Mouse (Mus musculus) G1E (cell line): ENCODE results near the gene Kcnk5. TPM values are rescaled to one million over a fixed set of nuclear protein-coding genes. Genes with fewer than 3 reads are reported as not detected.

Source experiments
- ATAC-seq: 2 replicates; pipeline ENCODE4 v1.8.0; 2016; ENCODE audit warnings: mild to moderate bottlenecking; ENCODE audit not compliant: insufficient number of reproducible peaks, poor library complexity, low FRiP score, severe bottlenecking; ENCODE audit errors: extremely low read depth
- DNase-seq: peaks from one replicate; pipeline ENCODE4 v3.0.0; 2012; ENCODE audit warnings: low spot score
- H3K27me3 ChIP-seq: 2 replicates; pipeline ENCODE4 v1.6.1; 2012; ENCODE audit warnings: mild to moderate bottlenecking, low read length, inconsistent platforms; ENCODE audit not compliant: insufficient read depth
- H3K36me3 ChIP-seq: replicated peaks from 2 replicates; pipeline ENCODE3; 2012; ENCODE audit warnings: mild to moderate bottlenecking, inconsistent platforms
- H3K4me1 ChIP-seq: 2 replicates; pipeline ENCODE4 v1.6.1; 2012; ENCODE audit warnings: low read depth, low read length, inconsistent platforms, mixed read lengths; ENCODE audit not compliant: insufficient read depth
- H3K4me3 ChIP-seq: 2 replicates; pipeline ENCODE4 v1.5.1; 2012; ENCODE audit warnings: low read depth, mild to moderate bottlenecking, inconsistent platforms, low read length, moderate library complexity, mixed read lengths
- H3K9me3 ChIP-seq: replicated peaks from 2 replicates; pipeline ENCODE4 v1.6.1; 2012; ENCODE audit warnings: inconsistent platforms
- CTCF ChIP-seq: IDR thresholded peaks from 2 replicates; pipeline ENCODE4 v1.5.1; 2012; ENCODE audit warnings: low read depth, low read length, inconsistent platforms, mixed read lengths
- GATA1 ChIP-seq: IDR thresholded peaks from 2 replicates; pipeline ENCODE4 v1.6.1; 2012; ENCODE audit warnings: borderline replicate concordance, low read length, inconsistent platforms, mixed read lengths
- GATA2 ChIP-seq: IDR thresholded peaks from 2 replicates; pipeline ENCODE4 v1.6.1; 2012; ENCODE audit warnings: low read depth, low read length, inconsistent platforms, borderline replicate concordance
- POLR2AphosphoS5 ChIP-seq: IDR thresholded peaks from 2 replicates; pipeline ENCODE4 v1.6.1; 2012; ENCODE audit warnings: low read depth, low read length, inconsistent platforms; ENCODE audit not compliant: insufficient replicate concordance
- TAL1 ChIP-seq: conservative IDR thresholded peaks from 2 replicates; pipeline ENCODE4 v1.6.1; 2012; ENCODE audit warnings: low read depth, low read length, inconsistent platforms, mixed read lengths
- polyA plus RNA-seq: library from polyadenylated mRNA; stranded (reverse); fragments of >175 nt; gene quantifications from 2 replicates; pipeline ENCODE4 v1.2.3, GENCODE M21; 2012
- total RNA-seq, 2 experiments: library from RNA; stranded (forward) in 1 of 2; stranded (reverse) in 1 of 2; fragments of 200-1000 nt in 1 of 2; fragments of >200 nt in 1 of 2; fragmentation: Nextera tagmentation in 1 of 2; gene quantifications; 2 replicates each; pipeline ENCODE4 v1.2.3; 2014 to 2017

Gene Kcnk5
- total and polyA plus RNA-seq, 3 experiments: 5.0 to 12.5 (median 7.5) TPM

- H3K4me1 ChIP-seq: peaks cover 7% of the 10 kb centered on the region
- DNase-seq: no peak
- TF ChIP-seq TAL1 (no peak), GATA1 (no peak), POLR2AphosphoS5 (no peak), CTCF (no peak), GATA2 (no peak)
- H3K27me3 ChIP-seq: peaks cover 21% of the 10 kb centered on the region
- no peak for ATAC-seq
- H3K9me3 ChIP-seq: no peaks in the 10 kb centered on the region
- no peak overlapping the region for H3K4me3 ChIP-seq
- H3K36me3 ChIP-seq: no peaks in the 10 kb centered on the region
These were observed 69.4 kb downstream of the Kcnk5 start for GRCm38 (mm10) chr14:20112218-20112617.

GRCm38 (mm10) chr14:20110945-20111344 is 70.7 kb downstream of the Kcnk5 start:
- DNase-seq (no peak), ATAC-seq (no peak)
- H3K4me1 ChIP-seq: peaks cover 4% of the 10 kb centered on the region; the same call in 1 of the 2 replicates
- TF ChIP-seq GATA1: no peak
- no peak for TF ChIP-seq CTCF
- no peak for TF ChIP-seq GATA2
- no peak for TF ChIP-seq TAL1
- TF ChIP-seq POLR2AphosphoS5: no peak
- H3K9me3 ChIP-seq: no peaks in the 10 kb centered on the region
- H3K27me3 ChIP-seq: peaks cover 13% of the 10 kb centered on the region
- no peak overlapping the region for H3K4me3 ChIP-seq
- no peaks in the 10 kb centered on the region for H3K36me3 ChIP-seq

GRCm38 (mm10) chr14:20106271-20106670 is 75.3 kb downstream of the Kcnk5 start:
- Histone ChIP-seq H3K4me3 (no peak overlapping the region), H3K36me3 (no peaks in the 10 kb centered on the region), H3K4me1 (no peaks in the 10 kb centered on the region), H3K27me3 (no peaks in the 10 kb centered on the region; the same call in 1 of the 2 replicates), H3K9me3 (no peaks in the 10 kb centered on the region)
- DNase-seq (no peak), ATAC-seq (no peak)
- TF ChIP-seq GATA1 (no peak), POLR2AphosphoS5 (no peak), CTCF (no peak), GATA2 (no peak), TAL1 (no peak)

GRCm38 (mm10) chr14:20103207-20103606 is 78.4 kb downstream of the Kcnk5 start:
- DNase-seq (no peak), ATAC-seq (no peak)
- Histone ChIP-seq H3K27me3 (no peaks in the 10 kb centered on the region; the same call in 1 of the 2 replicates), H3K4me3 (no peak overlapping the region), H3K4me1 (no peaks in the 10 kb centered on the region), H3K36me3 (no peaks in the 10 kb centered on the region), H3K9me3 (no peaks in the 10 kb centered on the region)
- TF ChIP-seq TAL1: no peak
- no peak for TF ChIP-seq GATA2
- TF ChIP-seq CTCF: no peak
- TF ChIP-seq GATA1: no peak
- TF ChIP-seq POLR2AphosphoS5: no peak

GRCm38 (mm10) chr14:20098061-20098460 is 83.5 kb downstream of the Kcnk5 start:
- Histone ChIP-seq H3K36me3 (no peaks in the 10 kb centered on the region), H3K4me3 (no peak overlapping the region), H3K4me1 (no peaks in the 10 kb centered on the region), H3K27me3 (no peaks in the 10 kb centered on the region; the same call in 1 of the 2 replicates), H3K9me3 (no peaks in the 10 kb centered on the region)
- ATAC-seq (no peak), DNase-seq (no peak)
- no peak for TF ChIP-seq POLR2AphosphoS5
- no peak for TF ChIP-seq GATA1
- no peak for TF ChIP-seq CTCF
- TF ChIP-seq TAL1: no peak
- TF ChIP-seq GATA2: no peak

- H3K36me3 ChIP-seq: no peaks in the 10 kb centered on the region
- H3K27me3 ChIP-seq: no peaks in the 10 kb centered on the region; the same call in 1 of the 2 replicates
- no peaks in the 10 kb centered on the region for H3K9me3 ChIP-seq
- TF ChIP-seq CTCF (no peak), GATA1 (no peak), GATA2 (no peak), TAL1 (no peak), POLR2AphosphoS5 (no peak)
- no peak overlapping the region for H3K4me3 ChIP-seq
- no peak for ATAC-seq
- no peak for DNase-seq
- no peaks in the 10 kb centered on the region for H3K4me1 ChIP-seq
These were observed 86.7 kb downstream of the Kcnk5 start for GRCm38 (mm10) chr14:20094942-20095341.

- Histone ChIP-seq H3K4me1 (no peaks in the 10 kb centered on the region), H3K4me3 (no peak overlapping the region), H3K27me3 (peaks cover 3% of the 10 kb centered on the region; the same call in 1 of the 2 replicates), H3K9me3 (no peaks in the 10 kb centered on the region), H3K36me3 (no peaks in the 10 kb centered on the region)
- DNase-seq (peak; percentile 22), ATAC-seq (no peak)
- TF ChIP-seq CTCF (no peak), GATA1 (no peak), POLR2AphosphoS5 (no peak), GATA2 (no peak), TAL1 (no peak)
These were observed 88.1 kb downstream of the Kcnk5 start for GRCm38 (mm10) chr14:20093493-20093892.
